Mouse (Mus musculus): Measurements from ENCODE around the gene Olfr498.

Gene Olfr498

DNA sequence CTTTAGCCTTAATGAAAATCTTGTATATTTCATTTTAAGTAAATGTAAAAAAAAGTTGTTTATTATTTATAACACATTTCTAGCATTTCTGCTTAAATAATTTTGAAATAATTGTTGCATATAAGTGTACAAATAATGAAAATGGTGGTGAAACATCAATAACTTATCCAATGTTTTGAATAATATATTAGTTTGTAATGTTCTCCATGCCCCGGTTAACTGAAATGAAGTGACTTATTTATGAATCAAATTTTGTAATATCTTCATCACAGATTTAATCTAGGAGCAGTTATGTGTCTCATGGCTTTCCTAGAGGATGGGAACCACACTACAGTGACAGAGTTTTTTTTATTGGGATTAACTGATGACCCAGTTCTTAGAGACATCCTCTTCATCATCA lies at the start of gene Olfr498:
TSS of gene Olfr498 (plus strand) at position 301 of the 400 bp plus-strand sequence.
- in situ Hi-C loops (cut with MboI): no loop called here

DNA sequence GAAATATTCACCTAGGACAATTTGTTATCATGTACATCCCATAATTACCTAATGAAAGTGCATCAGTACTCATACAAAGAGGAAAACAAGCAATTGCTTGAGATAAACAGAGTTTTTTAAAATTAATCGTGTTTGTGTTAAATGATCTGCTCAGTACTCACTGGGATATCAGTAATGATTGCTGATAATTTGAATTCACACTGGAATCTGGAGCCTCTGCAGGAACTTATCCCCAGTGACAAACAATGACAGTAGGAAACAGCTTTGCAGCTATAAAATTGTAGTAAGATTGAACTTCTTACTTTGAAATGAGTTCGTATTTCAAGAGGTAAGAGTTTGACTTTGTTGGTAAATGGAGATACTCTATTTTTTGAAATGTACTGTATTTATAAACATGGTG lies 45.0 kb upstream of the Olfr498 start, which contains the start of gene Olfr497:
TSS of gene Olfr497 (plus strand) at position 301 of the 400 bp plus-strand sequence.
- in situ Hi-C loops (cut with MboI): no loop called here
